24 mouse cellular contexts compared by ENCODE assay signal in genomic region chr12:75354354-75354753, GRCm38 (mm10). TPM values are rescaled to one million over a fixed set of nuclear protein-coding genes. Genes with fewer than 3 reads are reported as not detected.
DNase-seq lines count a peak whose midpoint lies in the region; ATAC-seq and TF ChIP-seq lines count a peak whose summit lies in the region.
"Had no signal": no experiment of that assay in that cellular context is flagged by ENCODE, and none has a peak within 500 bp of the region (broad histone marks: within the 10 kb centered on the region; RNA-seq: fewer than 3 reads in every experiment).

No protein-coding gene starts in this region.

- H3K4me1 ChIP-seq in limb, embryonic 15.5 days, result peaks cover 20% of the 10 kb centered on the region
- no peaks in the 10 kb centered on the region for H3K4me1 ChIP-seq in limb, embryonic 10.5 days
- peaks cover 16% of the 10 kb centered on the region for H3K4me1 ChIP-seq in stomach, embryonic 16.5 days (ENCODE audit: control insufficient read depth, insufficient read depth, low read length)
- H3K4me1 ChIP-seq in hindbrain, embryonic 14.5 days (replicated peaks; ENCODE audit: control insufficient read depth, insufficient read depth, low read length), result no peaks in the 10 kb centered on the region
- H3K4me1 ChIP-seq: embryonic facial prominence, embryonic 10.5 days; forebrain, embryonic 13.5 days; hindbrain, embryonic 13.5 days; megakaryocyte, embryonic 14.5 days had no signal

- 69% methylated on average over 7 of the region's 7 CpGs for WGBS in limb, embryonic 15.5 days
- 93% methylated on average over 7 of the region's 7 CpGs for WGBS in limb, embryonic 10.5 days
- WGBS in stomach, embryonic 16.5 days, result 48% methylated on average over 7 of the region's 7 CpGs
- 68% methylated on average over 7 of the region's 7 CpGs for WGBS in hindbrain, embryonic 14.5 days

- no peaks in the 10 kb centered on the region for H3K9me3 ChIP-seq in limb, embryonic 15.5 days
- H3K9me3 ChIP-seq in limb, embryonic 10.5 days (replicated peaks), result no peaks in the 10 kb centered on the region
- H3K9me3 ChIP-seq in stomach, embryonic 16.5 days (replicated peaks; ENCODE audit: control insufficient read depth, low read length), result no peaks in the 10 kb centered on the region
- no peaks in the 10 kb centered on the region for H3K9me3 ChIP-seq in hindbrain, embryonic 14.5 days (ENCODE audit: control insufficient read depth, low read length)
- H3K9me3 ChIP-seq: embryonic facial prominence, embryonic 10.5 days; forebrain, embryonic 13.5 days; hindbrain, embryonic 13.5 days; neural tube, embryonic 13.5 days had no signal

- no peak for DNase-seq in gastrocnemius, adult 2 months
- no peak for DNase-seq in gastrocnemius, adult 8-10 months (ENCODE audit: low spot score in 2 of 2)
- no peak for DNase-seq in limb, embryonic 10.5 days (ENCODE audit: low spot score)
- peak; percentile 37 for DNase-seq in R1 (ENCODE audit: low read depth, low spot score)
- no peak for DNase-seq in hindbrain, embryonic 14.5 days (ENCODE audit: low spot score)
- no peak for DNase-seq in adrenal gland, postnatal 14 days
- DNase-seq: cerebellum, adult 9-10 months; gastrocnemius, postnatal 25 days; kidney, adult 9 months; kidney, postnatal 36 days; left cerebral cortex, postnatal 4 days; midbrain, embryonic 14.5 days; thymus, postnatal 14 days had no signal

- H3K4me3 ChIP-seq in gastrocnemius, adult 2 months, result no peak overlapping the region
- no peak overlapping the region for H3K4me3 ChIP-seq in limb, embryonic 15.5 days
- no peak overlapping the region for H3K4me3 ChIP-seq in limb, embryonic 10.5 days
- H3K4me3 ChIP-seq in stomach, embryonic 16.5 days (replicated peaks; ENCODE audit: low read length), result no peak overlapping the region
- H3K4me3 ChIP-seq in hindbrain, embryonic 14.5 days (replicated peaks; ENCODE audit: low read length), result no peak overlapping the region
- H3K4me3 ChIP-seq: embryonic facial prominence, embryonic 10.5 days; forebrain, embryonic 13.5 days; hindbrain, embryonic 13.5 days; left cerebral cortex, adult 2 months; megakaryocyte, embryonic 14.5 days; neural tube, embryonic 13.5 days had no signal

- no peak overlapping the region for H3K9ac ChIP-seq in limb, embryonic 15.5 days
- H3K9ac ChIP-seq in stomach, embryonic 16.5 days (ENCODE audit: low read length), result no peak overlapping the region
- no peak overlapping the region for H3K9ac ChIP-seq in hindbrain, embryonic 14.5 days
- H3K9ac ChIP-seq: forebrain, embryonic 13.5 days; hindbrain, embryonic 13.5 days; neural tube, embryonic 13.5 days had no signal

- no peaks in the 10 kb centered on the region for H3K36me3 ChIP-seq in limb, embryonic 15.5 days
- H3K36me3 ChIP-seq in limb, embryonic 10.5 days, result no peaks in the 10 kb centered on the region
- no peaks in the 10 kb centered on the region for H3K36me3 ChIP-seq in stomach, embryonic 16.5 days (ENCODE audit: control insufficient read depth, insufficient read depth, low read length)
- H3K36me3 ChIP-seq in hindbrain, embryonic 14.5 days (replicated peaks; ENCODE audit: control insufficient read depth, insufficient read depth), result no peaks in the 10 kb centered on the region
- H3K36me3 ChIP-seq: embryonic facial prominence, embryonic 10.5 days; hindbrain, embryonic 13.5 days; neural tube, embryonic 13.5 days had no signal

- peak overlapping the region; percentile 76 for H3K27ac ChIP-seq in gastrocnemius, adult 2 months
- peak overlapping the region; percentile 62 for H3K27ac ChIP-seq in limb, embryonic 15.5 days
- no peak overlapping the region for H3K27ac ChIP-seq in limb, embryonic 10.5 days
- peak overlapping the region; percentile 40; the same call in 1 of the 2 replicates for H3K27ac ChIP-seq in stomach, embryonic 16.5 days (ENCODE audit: low read length)
- no peak overlapping the region for H3K27ac ChIP-seq in hindbrain, embryonic 14.5 days
- H3K27ac ChIP-seq: embryonic facial prominence, embryonic 10.5 days; forebrain, embryonic 13.5 days; hindbrain, embryonic 13.5 days; left cerebral cortex, adult 2 months; neural tube, embryonic 13.5 days had no signal

- no peak for ATAC-seq in limb, embryonic 15.5 days (ENCODE audit: insufficient number of reproducible peaks, low FRiP score, low TSS enrichment, low read depth)
- no peak for ATAC-seq in stomach, embryonic 16.5 days (ENCODE audit: insufficient read depth, low FRiP score)
- ATAC-seq in hindbrain, embryonic 14.5 days (ENCODE audit: low FRiP score), result no peak
- ATAC-seq: CD4-positive, CD25-positive, alpha-beta regulatory T cell, adult 4 months; forebrain, embryonic 13.5 days had no signal

- intact Hi-C loops in gastrocnemius, adult 2 months (cut with DNase I), result loop anchor here (5.0 kb wide), 1 partner anchor 42 kb away; no protein-coding TSS in a partner anchor

- no peak for TF ChIP-seq CTCF in gastrocnemius, adult 2 months (IDR thresholded peaks at IDR 0.05)

- no peak overlapping the region for H3K4me2 ChIP-seq in limb, embryonic 15.5 days
- H3K4me2 ChIP-seq in stomach, embryonic 16.5 days (ENCODE audit: low read depth, low read length), result no peak overlapping the region
- no peak overlapping the region for H3K4me2 ChIP-seq in hindbrain, embryonic 14.5 days (replicated peaks)
- H3K4me2 ChIP-seq: forebrain, embryonic 13.5 days; hindbrain, embryonic 13.5 days; liver, embryonic 11.5 days; neural tube, embryonic 13.5 days had no signal

- H3K27me3 ChIP-seq in limb, embryonic 15.5 days, result no peaks in the 10 kb centered on the region
- no peaks in the 10 kb centered on the region for H3K27me3 ChIP-seq in limb, embryonic 10.5 days (ENCODE audit: low read depth, poor library complexity, severe bottlenecking)
- H3K27me3 ChIP-seq in stomach, embryonic 16.5 days (ENCODE audit: control insufficient read depth, insufficient read depth, low read length), result no peaks in the 10 kb centered on the region
- no peaks in the 10 kb centered on the region for H3K27me3 ChIP-seq in hindbrain, embryonic 14.5 days (ENCODE audit: control insufficient read depth, insufficient read depth, low read length)
- H3K27me3 ChIP-seq: forebrain, embryonic 13.5 days; hindbrain, embryonic 13.5 days; megakaryocyte, embryonic 14.5 days; neural tube, embryonic 13.5 days had no signal

RNA-seq across cellular contexts. Expression of gene Rhoj, which starts 46.2 kb away (rescaled TPM):
- total RNA-seq in gastrocnemius, adult 2 months (2021), result 10 to 100 TPM; 13.7 to 19.7 TPM
- 10 to 100 TPM in 2 of 4 experiments, 1 to 10 TPM in 2; 6.4 to 10.8 (median 9.9) TPM for total RNA-seq in gastrocnemius, adult 8-10 months (2022)
- 107 and 108 TPM in 2 replicates for polyA plus RNA-seq in limb, embryonic 15.5 days (2015; fragmentation: Nextera tagmentation; extraction: Ambion mirVana)
- polyA plus RNA-seq in limb, embryonic 10.5 days (2016; fragmentation: Nextera tagmentation; extraction: Ambion mirVana), result 13.1 and 24.2 TPM in 2 replicates
- 68.1 and 72.7 TPM in 2 replicates for polyA plus RNA-seq in stomach, embryonic 16.5 days (2015; fragmentation: Nextera tagmentation; extraction: Ambion mirVana)
- polyA plus RNA-seq in hindbrain, embryonic 14.5 days (2014; fragmentation: Nextera tagmentation; extraction: Ambion mirVana), result 24.0 and 28.3 TPM in 2 replicates
- total RNA-seq in adrenal gland, postnatal 14 days (2021), result 23.1 and 26.7 TPM in 2 replicates
- total RNA-seq: common myeloid progenitor, adult 5-6 weeks had no signal

Comparison
In these comparisons a context has a peak if more than half of its experiments do, and no peak if none do; other contexts are left out.
1. H3K27ac ChIP-seq: peak in gastrocnemius, adult 2 months (single experiment), limb, embryonic 15.5 days (single experiment) and stomach, embryonic 16.5 days (single experiment); none in limb, embryonic 10.5 days (single experiment) and hindbrain, embryonic 14.5 days (single experiment).